Mouse (Mus musculus) E14TG2a.4 (cell line): ENCODE results near the gene St5.

Experiments
- CTCF ChIP-seq: conservative IDR thresholded peaks from 2 replicates; pipeline ENCODE4 v1.5.1; 2014; ENCODE audit warnings: low read length
- NANOG ChIP-seq: IDR thresholded peaks from 2 replicates; pipeline ENCODE4 v1.6.1; 2014; ENCODE audit warnings: borderline replicate concordance, low read length, mixed read lengths
- POU5F1 ChIP-seq: IDR thresholded peaks from 2 replicates; pipeline ENCODE4 v1.6.1; 2014; ENCODE audit warnings: low read length, borderline replicate concordance

DNA sequence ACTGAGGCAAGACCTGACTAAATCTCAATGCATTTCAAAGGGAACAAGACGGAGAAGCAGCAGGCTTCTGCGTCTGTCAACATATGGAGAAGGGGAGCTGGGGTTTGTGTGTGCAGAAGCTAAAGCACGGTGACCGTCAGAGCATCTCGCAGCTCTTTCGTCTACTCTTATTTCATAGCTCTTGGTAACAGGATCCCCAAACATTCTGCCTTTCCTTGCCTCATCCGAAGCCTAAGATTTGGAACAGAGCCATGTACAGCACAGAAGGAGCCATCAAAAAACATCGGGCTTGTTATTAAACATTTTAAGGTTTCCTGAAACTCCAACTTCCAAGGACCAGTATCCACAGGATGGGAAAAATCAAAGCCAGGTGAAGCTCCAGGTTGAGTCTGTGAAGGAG lies 62.3 kb downstream of the St5 start:
- no peak for TF ChIP-seq CTCF
- TF ChIP-seq NANOG = no peak
- TF ChIP-seq POU5F1 = no peak
